Mouse (Mus musculus): ENCODE data around the gene Mettl27. TPM values are rescaled to one million over a fixed set of nuclear protein-coding genes. Genes with fewer than 3 reads are reported as not detected.

Gene Mettl27
- polyA plus RNA-seq (2012; rRNA removed) = 9.5 and 10.9 TPM in 2 replicates

DNA sequence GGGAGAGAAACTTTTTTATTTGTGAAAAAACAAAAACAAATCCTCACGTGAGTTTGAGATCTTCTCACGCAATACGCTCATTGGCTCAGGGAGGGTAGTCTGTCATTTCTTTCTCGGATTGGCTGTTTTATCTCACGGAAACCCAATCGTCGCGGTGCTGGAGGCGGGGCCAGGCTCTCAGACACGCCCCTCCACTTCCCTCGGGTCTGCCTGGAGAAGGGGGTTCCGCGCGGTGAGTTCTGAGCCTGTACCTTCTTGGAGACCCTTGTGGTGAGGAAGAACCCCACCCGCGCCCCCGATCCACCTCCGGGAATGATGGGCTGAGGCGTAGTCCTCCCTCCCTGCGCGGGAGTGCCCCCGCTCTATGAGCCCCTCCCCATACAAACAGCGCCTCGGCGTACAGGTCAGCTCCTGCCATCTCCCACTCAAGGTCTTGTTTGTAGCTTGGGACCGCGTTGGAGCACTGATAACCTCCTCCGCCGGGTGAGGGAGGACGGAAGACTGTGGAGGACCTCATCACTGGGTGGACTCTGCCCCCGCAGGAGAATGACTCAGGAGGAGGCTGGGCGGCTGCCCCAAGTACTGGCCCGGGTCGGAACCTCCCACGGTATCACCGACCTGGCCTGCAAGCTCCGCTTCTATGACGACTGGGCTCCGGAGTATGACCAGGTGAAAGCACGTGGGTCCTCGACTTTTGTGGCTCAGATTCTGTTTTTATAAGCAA is at the start of gene Mettl27:
TSS of gene Mettl27 (plus strand) at position 190 of the 724 bp plus-strand sequence.
- H3K4me3 ChIP-seq (replicated peaks; ENCODE audit: insufficient read depth, low read depth, low read length) = peak within 1 kb of the TSS; percentile 93
- H3K27ac ChIP-seq (ENCODE audit: insufficient read depth, low read length) = no peak within 1 kb of the TSS
- WGBS = under 1% methylated on average over 41 of the region's 41 CpGs
- no peaks in the 10 kb centered on the region for H3K27me3 ChIP-seq (ENCODE audit: control insufficient read depth, insufficient read depth, low read length)
- DNase-seq = peak; percentile 77 to 78
- no peaks in the 10 kb centered on the region for H3K4me1 ChIP-seq (ENCODE audit: control insufficient read depth, insufficient read depth, low read length)
- TF ChIP-seq CTCF (IDR thresholded peaks at IDR 0.05; ENCODE audit: borderline replicate concordance, insufficient read depth, low read depth, low read length) = no peak
- TF ChIP-seq POLR2A (IDR thresholded peaks at IDR 0.05; ENCODE audit: borderline replicate concordance, insufficient read depth, low read length) = no peak

GRCm38 (mm10) chr5:134883077-134883476 is 49.1 kb upstream of the Mettl27 start:
- WGBS = 6% methylated on average over 3 of the region's 3 CpGs
- peak; percentile 82 to 88 for DNase-seq
- H3K4me1 ChIP-seq (ENCODE audit: control insufficient read depth, insufficient read depth, low read length) = peaks cover 15% of the 10 kb centered on the region
- TF ChIP-seq POLR2A (IDR thresholded peaks at IDR 0.05; ENCODE audit: borderline replicate concordance, insufficient read depth, low read length) (no peak), CTCF (IDR thresholded peaks at IDR 0.05; ENCODE audit: borderline replicate concordance, insufficient read depth, low read depth, low read length) (no peak)
- H3K27me3 ChIP-seq (ENCODE audit: control insufficient read depth, insufficient read depth, low read length) = no peaks in the 10 kb centered on the region
- no peak overlapping the region for H3K4me3 ChIP-seq (replicated peaks; ENCODE audit: insufficient read depth, low read depth, low read length)
- H3K27ac ChIP-seq (ENCODE audit: insufficient read depth, low read length) = no peak overlapping the region

- TF ChIP-seq CTCF (IDR thresholded peaks at IDR 0.05; ENCODE audit: borderline replicate concordance, insufficient read depth, low read depth, low read length) (no peak), POLR2A (IDR thresholded peaks at IDR 0.05; ENCODE audit: borderline replicate concordance, insufficient read depth, low read length) (no peak)
- no peak overlapping the region for H3K4me3 ChIP-seq (replicated peaks; ENCODE audit: insufficient read depth, low read depth, low read length)
- H3K27me3 ChIP-seq (ENCODE audit: control insufficient read depth, insufficient read depth, low read length) = no peaks in the 10 kb centered on the region
- peaks cover 10% of the 10 kb centered on the region for H3K4me1 ChIP-seq (ENCODE audit: control insufficient read depth, insufficient read depth, low read length)
- H3K27ac ChIP-seq (ENCODE audit: insufficient read depth, low read length) = no peak overlapping the region
- 60% methylated on average over 18 of the region's 18 CpGs for WGBS
- no peak for DNase-seq
Measured at GRCm38 (mm10) chr5:134887447-134888335, 44.5 kb upstream of the Mettl27 start.

DNA sequence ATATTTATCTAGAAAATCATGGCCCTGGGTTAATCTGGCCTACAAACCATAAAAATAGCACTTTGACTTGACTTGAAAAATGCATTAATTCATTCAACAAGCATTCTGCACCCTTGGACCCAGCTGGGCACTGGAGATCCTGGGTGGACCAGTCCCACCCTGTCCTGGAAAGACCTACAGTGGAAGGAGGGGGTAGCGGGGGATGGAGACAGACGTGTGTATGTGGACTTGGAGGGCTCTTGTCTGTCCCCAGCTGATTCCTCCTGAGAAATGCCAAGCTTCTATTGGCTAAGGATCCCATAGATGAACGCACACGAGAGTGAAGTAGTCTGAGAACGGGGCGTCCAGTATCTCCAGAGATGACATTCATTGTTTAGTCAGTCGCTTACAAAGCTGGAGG is 43.7 kb upstream of the Mettl27 start:
- DNase-seq = no peak
- WGBS = 65% methylated on average over 7 of the region's 7 CpGs
- Histone ChIP-seq H3K27ac (ENCODE audit: insufficient read depth, low read length) (no peak overlapping the region), H3K4me3 (replicated peaks; ENCODE audit: insufficient read depth, low read depth, low read length) (no peak overlapping the region), H3K4me1 (ENCODE audit: control insufficient read depth, insufficient read depth, low read length) (peaks cover 2% of the 10 kb centered on the region; the same call in 1 of the 2 replicates), H3K27me3 (ENCODE audit: control insufficient read depth, insufficient read depth, low read length) (no peaks in the 10 kb centered on the region)
- TF ChIP-seq CTCF (IDR thresholded peaks at IDR 0.05; ENCODE audit: borderline replicate concordance, insufficient read depth, low read depth, low read length) (no peak), POLR2A (IDR thresholded peaks at IDR 0.05; ENCODE audit: borderline replicate concordance, insufficient read depth, low read length) (no peak)

- TF ChIP-seq POLR2A (IDR thresholded peaks at IDR 0.05; ENCODE audit: borderline replicate concordance, insufficient read depth, low read length) (no peak), CTCF (IDR thresholded peaks at IDR 0.05; ENCODE audit: borderline replicate concordance, insufficient read depth, low read depth, low read length) (no peak)
- H3K27me3 ChIP-seq (ENCODE audit: control insufficient read depth, insufficient read depth, low read length) = no peaks in the 10 kb centered on the region
- no peak for DNase-seq
- 57% methylated on average over 6 of the region's 6 CpGs for WGBS
- H3K4me1 ChIP-seq (ENCODE audit: control insufficient read depth, insufficient read depth, low read length) = no peaks in the 10 kb centered on the region
- no peak overlapping the region for H3K4me3 ChIP-seq (replicated peaks; ENCODE audit: insufficient read depth, low read depth, low read length)
- H3K27ac ChIP-seq (ENCODE audit: insufficient read depth, low read length) = no peak overlapping the region
Measured at GRCm38 (mm10) chr5:134890601-134891054, 41.5 kb upstream of the Mettl27 start.

- no peak overlapping the region for H3K27ac ChIP-seq (ENCODE audit: insufficient read depth, low read length)
- H3K4me3 ChIP-seq (replicated peaks; ENCODE audit: insufficient read depth, low read depth, low read length) = no peak overlapping the region
- no peaks in the 10 kb centered on the region for H3K27me3 ChIP-seq (ENCODE audit: control insufficient read depth, insufficient read depth, low read length)
- DNase-seq = no peak
- TF ChIP-seq CTCF (IDR thresholded peaks at IDR 0.05; ENCODE audit: borderline replicate concordance, insufficient read depth, low read depth, low read length) (no peak), POLR2A (IDR thresholded peaks at IDR 0.05; ENCODE audit: borderline replicate concordance, insufficient read depth, low read length) (no peak)
- H3K4me1 ChIP-seq (ENCODE audit: control insufficient read depth, insufficient read depth, low read length) = no peaks in the 10 kb centered on the region
- 70% methylated on average over 8 of the region's 8 CpGs for WGBS
Measured at GRCm38 (mm10) chr5:134891552-134891951, 40.6 kb upstream of the Mettl27 start.

DNA sequence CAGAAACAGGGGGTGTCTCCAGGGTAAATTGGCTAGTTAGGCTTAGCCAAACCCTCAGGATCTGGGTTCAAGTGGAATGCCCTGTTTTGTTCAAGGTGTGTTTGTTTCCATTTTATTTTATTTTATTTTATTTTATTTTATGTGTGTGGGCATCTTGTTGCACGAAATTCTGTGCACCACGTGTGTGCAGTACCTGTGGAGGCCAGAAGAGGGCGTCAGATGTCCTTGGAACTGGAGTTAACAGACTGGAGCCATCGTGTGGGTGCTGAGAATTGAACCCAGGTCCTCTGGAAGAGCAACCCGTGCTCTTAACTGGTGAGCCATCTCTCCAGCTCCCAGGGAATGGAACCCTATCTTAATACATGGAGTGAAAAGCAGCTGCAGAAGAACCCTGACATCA is 39.5 kb upstream of the Mettl27 start:
- Histone ChIP-seq H3K4me1 (ENCODE audit: control insufficient read depth, insufficient read depth, low read length) (no peaks in the 10 kb centered on the region), H3K27ac (ENCODE audit: insufficient read depth, low read length) (no peak overlapping the region), H3K27me3 (ENCODE audit: control insufficient read depth, insufficient read depth, low read length) (no peaks in the 10 kb centered on the region), H3K4me3 (replicated peaks; ENCODE audit: insufficient read depth, low read depth, low read length) (no peak overlapping the region)
- TF ChIP-seq POLR2A (IDR thresholded peaks at IDR 0.05; ENCODE audit: borderline replicate concordance, insufficient read depth, low read length) (no peak), CTCF (IDR thresholded peaks at IDR 0.05; ENCODE audit: borderline replicate concordance, insufficient read depth, low read depth, low read length) (0 out of 2 replicates have a peak, but pooled peaks have one; percentile 9)
- 82% methylated on average over 5 of the region's 5 CpGs for WGBS
- no peak for DNase-seq
